Mouse (Mus musculus) small intestine, adult 10 weeks (tissue): Measurements from ENCODE around the gene Prkra. TPM values are rescaled to one million over a fixed set of nuclear protein-coding genes. Genes with fewer than 3 reads are reported as not detected.

Experiments
- polyA plus RNA-seq: library from polyadenylated mRNA; stranded (reverse); fragments of 350-450 nt; fragmentation: Illumina TruSeq; extraction: RNeasy Lipid Tissue Mini Kit (QIAGEN cat#74804); gene quantifications from one replicate; pipeline ENCODE4 v1.2.3, GENCODE M21; 2014; ENCODE audit warnings: low replicate concordance

Gene Prkra
- 47.2 TPM for polyA plus RNA-seq

DNA sequence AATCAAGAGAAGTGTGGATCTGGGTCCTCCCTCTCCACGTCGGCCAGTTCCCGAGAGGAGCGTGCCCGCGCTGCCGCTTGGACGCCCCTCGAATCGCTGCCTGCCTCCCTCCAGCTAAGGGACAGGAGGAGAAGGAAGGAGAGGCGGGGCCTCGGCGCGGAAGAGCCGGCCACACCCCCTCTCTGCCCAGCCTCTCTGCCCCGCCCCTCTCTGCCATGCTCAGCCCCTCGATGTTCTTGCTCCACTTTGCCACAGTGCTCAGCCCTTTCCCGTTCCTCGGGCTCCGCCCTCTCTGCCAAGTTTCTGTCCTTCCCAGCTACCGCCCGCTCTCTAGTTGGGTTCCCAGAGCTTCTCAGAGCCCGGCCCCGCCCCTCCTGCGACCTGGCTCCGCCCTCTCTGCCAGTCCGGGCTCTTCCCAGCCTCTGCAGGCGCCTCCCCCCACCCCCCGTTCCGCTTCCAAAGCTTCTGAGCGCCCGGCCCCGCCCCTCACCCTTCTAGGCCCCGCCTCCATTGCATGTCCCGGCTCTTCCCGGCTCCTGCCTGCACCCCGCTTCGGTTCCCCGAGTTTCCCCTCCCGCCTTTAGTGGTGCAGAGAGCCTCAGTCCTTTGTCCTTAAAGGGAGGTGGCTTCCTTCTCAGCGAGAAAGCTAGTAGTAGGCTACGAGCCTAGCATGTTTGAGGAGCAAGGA lies at the start of gene Prkra, which contains the start of gene Pjvk:
Gene Prkra, minus strand, starts transcription at position 133 of the 688 bp plus-strand sequence.
Gene Pjvk, plus strand, starts transcription at position 594 of the 688 bp plus-strand sequence.

DNA sequence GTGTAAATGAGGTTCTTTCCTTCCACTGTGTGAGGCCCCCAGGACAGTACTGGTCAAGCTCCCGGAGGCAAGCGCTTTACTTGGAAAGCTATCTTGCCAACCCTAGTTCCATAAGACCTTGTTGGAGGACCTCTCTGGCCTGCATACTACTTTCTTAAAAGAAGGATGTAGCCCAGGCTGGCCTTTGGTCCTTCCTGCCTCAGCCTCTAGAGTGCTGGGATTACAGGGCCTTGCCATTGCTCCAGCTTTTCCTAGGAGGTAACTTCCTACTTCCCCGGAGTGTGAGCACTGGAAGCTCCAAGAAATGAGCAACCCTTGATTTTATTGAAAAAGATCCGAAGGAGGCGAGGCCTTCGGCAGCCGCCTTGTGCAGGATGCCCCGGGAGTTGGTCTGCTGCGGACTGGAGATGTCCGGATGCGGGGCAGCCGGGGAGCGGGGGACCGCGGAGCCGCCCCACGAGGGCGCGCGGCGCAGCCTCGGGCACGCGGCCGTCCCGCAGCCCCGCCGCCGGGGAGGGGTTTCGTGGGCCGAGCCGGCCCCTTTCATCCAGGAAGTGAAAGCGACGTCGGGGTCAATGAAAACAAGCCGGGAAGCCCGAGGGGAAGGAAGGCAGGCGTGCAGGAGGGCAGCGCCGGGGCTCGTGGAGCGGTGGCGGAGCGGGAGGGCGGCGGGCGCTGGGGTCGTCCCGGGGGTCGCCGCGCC lies 27.1 kb upstream of the Prkra start, which contains the start of gene Plekha3:
Gene Plekha3, plus strand, starts transcription at position 557 of the 703 bp plus-strand sequence.

DNA sequence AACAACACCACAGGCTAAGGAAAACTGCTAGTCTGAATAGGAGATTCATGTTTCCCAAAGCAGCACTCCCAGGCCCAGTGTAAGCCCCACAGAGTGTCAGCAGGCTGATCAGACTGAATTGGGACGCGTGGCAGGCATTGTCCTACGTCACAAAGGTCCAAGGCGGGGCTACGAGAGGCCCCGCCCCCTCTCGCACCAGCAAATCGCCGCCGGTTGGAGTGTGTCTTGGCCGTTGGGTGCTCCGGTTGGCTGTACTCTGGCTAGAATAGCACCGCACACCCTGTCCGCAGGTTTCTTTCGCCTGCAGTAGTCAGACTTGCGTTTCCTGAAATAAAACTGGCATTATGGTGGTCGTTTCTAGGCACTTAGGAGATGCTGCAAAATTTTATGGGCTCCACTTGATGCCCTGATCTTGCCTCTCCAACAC lies 25.2 kb upstream of the Prkra start, which contains the start of gene Fkbp7:
Gene Fkbp7, minus strand, starts transcription at position 151 of the 427 bp plus-strand sequence.

Other genes with a start within 250 kb of the Prkra start
- gene Osbpl6, start 241.5 kb downstream of the Prkra start, polyA plus RNA-seq = 71.2 TPM
- not detected for gene Pjvk, start 461 bp upstream of the Prkra start, polyA plus RNA-seq
- 27.0 TPM for gene Fkbp7, start 25.1 kb upstream of the Prkra start, polyA plus RNA-seq
- 58.2 TPM for gene Plekha3, start 27.3 kb upstream of the Prkra start, polyA plus RNA-seq